Mouse (Mus musculus) adrenal gland, adult 18-20 months (tissue): ENCODE data around the gene Echs1. TPM values are rescaled to one million over a fixed set of nuclear protein-coding genes. Genes with fewer than 3 reads are reported as not detected.
A peak's percentile ranks its signal among the peaks of the same experiment; 100 is the strongest.

Experiments used
- DNase-seq, 2 experiments: peaks; one replicate each; pipeline ENCODE4 v3.0.0; 2021 to 2022; ENCODE audit warnings: low spot score in 2 of 2
- total RNA-seq, 2 experiments: library from RNA; stranded (reverse); gene quantifications; 1 replicate in 1 of 2; 2 replicates in 1 of 2; pipeline ENCODE4 v1.2.3; 2021

Gene Echs1
- total RNA-seq, 2 experiments from 2014 or later, result 472 to 511 TPM

- no peak for DNase-seq
Observed at GRCm38 (mm10) chr7:140067397-140067796, 48.9 kb downstream of the Echs1 start.

- DNase-seq, result peak; percentile 53 to 71
Observed at GRCm38 (mm10) chr7:140063092-140063491, 53.2 kb downstream of the Echs1 start.

DNA sequence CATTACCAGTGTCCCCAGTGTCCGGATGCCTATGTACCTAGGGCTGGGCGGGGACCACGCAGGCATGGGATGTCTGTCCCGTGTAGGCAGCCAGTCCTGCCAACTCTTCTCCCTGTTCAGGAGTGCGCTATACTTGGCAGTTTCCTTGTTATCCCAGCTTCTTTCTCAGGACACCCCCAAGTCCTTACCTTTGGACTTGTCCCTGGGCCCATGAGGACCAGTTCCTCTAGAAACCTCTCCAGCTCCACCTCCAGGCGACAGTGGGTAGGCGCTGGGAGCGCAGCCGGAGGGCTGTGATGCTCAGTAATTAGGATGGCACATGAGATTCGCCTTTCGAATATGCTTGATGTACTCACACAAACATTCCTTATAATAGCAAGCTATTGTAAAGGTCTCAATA, 54.0 kb downstream of the Echs1 start:
- no peak for DNase-seq

DNA sequence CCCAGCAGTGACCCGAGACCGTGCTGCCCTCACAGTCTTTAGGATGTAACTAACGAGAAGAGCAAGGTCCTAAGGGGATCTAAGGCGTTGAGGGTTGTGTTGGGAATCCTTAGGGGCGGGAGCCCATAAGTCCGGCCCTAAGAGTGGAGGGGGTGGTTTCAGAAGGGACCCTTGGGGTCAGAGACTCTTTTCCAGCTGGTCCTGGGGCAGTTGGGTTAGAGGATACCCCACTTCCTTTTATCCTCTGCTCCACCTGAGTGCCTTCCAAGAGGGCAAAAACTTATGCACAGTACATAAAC, 54.5 kb downstream of the Echs1 start:
- no peak for DNase-seq

- peak in 1 of 2 experiments; percentile 25 for DNase-seq
Observed at GRCm38 (mm10) chr7:140060936-140061831, 55.1 kb downstream of the Echs1 start.

GRCm38 (mm10) chr7:140059601-140060000, 56.7 kb downstream of the Echs1 start:
- DNase-seq, result no peak

DNA sequence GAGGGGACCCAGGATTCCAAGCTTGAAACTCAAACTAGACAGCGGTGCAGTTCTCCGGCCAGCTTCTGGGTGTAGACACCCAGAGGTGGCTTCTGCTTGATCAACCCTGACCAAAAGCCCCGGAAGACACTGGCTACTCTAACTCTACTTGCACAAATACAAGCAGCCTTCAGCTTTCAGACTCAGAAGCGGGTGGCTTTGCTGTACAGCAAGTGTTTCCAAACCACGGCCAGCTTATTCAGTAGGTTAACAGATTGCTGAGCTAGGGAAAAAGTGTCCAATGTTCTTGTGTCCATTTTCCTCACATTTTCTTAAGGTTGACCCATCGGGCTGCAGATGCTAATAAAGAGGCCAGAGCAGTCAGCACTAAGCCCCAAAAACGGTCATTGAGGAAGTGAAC, 57.7 kb downstream of the Echs1 start:
- no peak for DNase-seq

- peak in 1 of 2 experiments; percentile 9 for DNase-seq
Observed at GRCm38 (mm10) chr7:140057413-140058407, 58.6 kb downstream of the Echs1 start.

Other genes starting within 250 kb of the Echs1 start
- 1 to 10 TPM in 1 of 2 experiments, under 1 TPM in 1; 0.93 to 1.2 TPM for gene Kndc1, start 221.8 kb downstream of the Echs1 start, total RNA-seq
- not detected for gene Utf1, start 172.7 kb downstream of the Echs1 start, total RNA-seq
- not detected for gene 6430531B16Rik, start 137.7 kb downstream of the Echs1 start, total RNA-seq
- gene Adam8, start 123.9 kb downstream of the Echs1 start, total RNA-seq, result 1 to 10 TPM; 1.9 to 6.9 TPM
- gene Zfp511, start 80.1 kb downstream of the Echs1 start, total RNA-seq, result 10 to 100 TPM; 16.3 to 23.5 TPM
- gene Tubgcp2, start 79.8 kb downstream of the Echs1 start, total RNA-seq, result 10 to 100 TPM; 18.5 to 22.8 TPM
- gene Msx3, start 67.4 kb downstream of the Echs1 start, total RNA-seq, result not detected
- 1 to 10 TPM; 6.2 to 7.5 TPM for gene Caly, start 33.9 kb downstream of the Echs1 start, total RNA-seq
- not detected for gene Prap1, start 23.1 kb downstream of the Echs1 start, total RNA-seq
- 10 to 100 TPM; 55.7 to 64.0 TPM for gene Fuom, start 14.0 kb downstream of the Echs1 start, total RNA-seq
- 10 to 100 TPM; 15.1 to 16.8 TPM for gene Paox, start 677 bp downstream of the Echs1 start, total RNA-seq
- gene Mtg1, start 21.1 kb upstream of the Echs1 start, total RNA-seq, result 10 to 100 TPM; 28.6 to 31.4 TPM
- gene Sprn, start 38.4 kb upstream of the Echs1 start, total RNA-seq, result under 1 TPM; 0.58 to 0.80 TPM
- not detected for gene Olfr522, start 48.3 kb upstream of the Echs1 start, total RNA-seq
- gene Olfr523, start 56.7 kb upstream of the Echs1 start, total RNA-seq, result not detected
- gene Olfr524, start 89.5 kb upstream of the Echs1 start, total RNA-seq, result not detected
- not detected for gene Cd163l1, start 101.8 kb upstream of the Echs1 start, total RNA-seq
- not detected for gene 5830411N06Rik, start 130.8 kb upstream of the Echs1 start, total RNA-seq
- gene Olfr525, start 204.4 kb upstream of the Echs1 start, total RNA-seq, result not detected
- gene Olfr527, start 217.5 kb upstream of the Echs1 start, total RNA-seq, result not detected
- not detected for gene Olfr60, start 245.2 kb upstream of the Echs1 start, total RNA-seq